Mouse (Mus musculus) MEL (cell line): ENCODE data around the gene Gm26620.
A peak's percentile ranks its signal among the peaks of the same experiment; 100 is the strongest.

Experiments used
- CTCF ChIP-seq, 3 experiments: IDR thresholded peaks in 2 of 3; conservative IDR thresholded peaks in 1 of 3; 2 replicates each; pipeline ENCODE4 v1.5.1; 2011 to 2012; ENCODE audit warnings: low read length in 3 of 3, low read depth in 2 of 3, mild to moderate bottlenecking in 2 of 3, improper control_type of control experiment in 1 of 3, inconsistent platforms in 1 of 3, mixed read lengths in 1 of 3, moderate library complexity in 1 of 3; ENCODE audit not compliant: control insufficient read depth in 1 of 3, insufficient read depth in 1 of 3, poor library complexity in 1 of 3, severe bottlenecking in 1 of 3
- EP300 ChIP-seq, 2 experiments: IDR thresholded peaks; 2 replicates each; pipeline ENCODE4 v1.6.1; 2011; ENCODE audit warnings: improper control_type of control experiment in 2 of 2, low read length in 2 of 2, low read depth in 1 of 2, mild to moderate bottlenecking in 1 of 2
- HCFC1 ChIP-seq: IDR thresholded peaks from 2 replicates; pipeline ENCODE4 v1.6.1; 2012; ENCODE audit warnings: low read depth, mild to moderate bottlenecking, inconsistent platforms, low read length, improper control_type of control experiment, moderate library complexity
- NRF1 ChIP-seq: IDR thresholded peaks from 2 replicates; pipeline ENCODE4 v1.6.1; 2014; ENCODE audit warnings: low read depth, mild to moderate bottlenecking, inconsistent platforms, low read length, improper control_type of control experiment, moderate library complexity; ENCODE audit not compliant: poor library complexity, insufficient read depth, severe bottlenecking
- POLR2A ChIP-seq, 2 experiments: IDR thresholded peaks; 2 replicates each; pipeline ENCODE4 v1.6.1; 2011 to 2012; ENCODE audit warnings: low read length in 2 of 2, mild to moderate bottlenecking in 2 of 2, control low read depth in 1 of 2, improper control_type of control experiment in 1 of 2, low read depth in 1 of 2, moderate library complexity in 1 of 2; ENCODE audit not compliant: control insufficient read depth in 1 of 2, insufficient read depth in 1 of 2, poor library complexity in 1 of 2
- POLR2AphosphoS2 ChIP-seq: IDR thresholded peaks from 2 replicates; pipeline ENCODE4 v1.6.1; 2011; ENCODE audit warnings: low read length, improper control_type of control experiment
- RAD21 ChIP-seq: IDR thresholded peaks from 2 replicates; pipeline ENCODE4 v1.6.1; 2011; ENCODE audit warnings: mild to moderate bottlenecking, low read depth, low read length, improper control_type of control experiment
- TBP ChIP-seq: IDR thresholded peaks from 2 replicates; pipeline ENCODE4 v1.8.0; 2011; ENCODE audit warnings: low read depth, low read length, improper control_type of control experiment
- TCF12 ChIP-seq: IDR thresholded peaks from 2 replicates; pipeline ENCODE4 v1.6.1; 2014; ENCODE audit warnings: low read depth, mild to moderate bottlenecking, inconsistent platforms, low read length, improper control_type of control experiment, moderate library complexity
- ZNF384 ChIP-seq: IDR thresholded peaks from 2 replicates; pipeline ENCODE4 v1.6.1; 2012; ENCODE audit warnings: low read depth, mild to moderate bottlenecking, inconsistent platforms, low read length, improper control_type of control experiment

DNA sequence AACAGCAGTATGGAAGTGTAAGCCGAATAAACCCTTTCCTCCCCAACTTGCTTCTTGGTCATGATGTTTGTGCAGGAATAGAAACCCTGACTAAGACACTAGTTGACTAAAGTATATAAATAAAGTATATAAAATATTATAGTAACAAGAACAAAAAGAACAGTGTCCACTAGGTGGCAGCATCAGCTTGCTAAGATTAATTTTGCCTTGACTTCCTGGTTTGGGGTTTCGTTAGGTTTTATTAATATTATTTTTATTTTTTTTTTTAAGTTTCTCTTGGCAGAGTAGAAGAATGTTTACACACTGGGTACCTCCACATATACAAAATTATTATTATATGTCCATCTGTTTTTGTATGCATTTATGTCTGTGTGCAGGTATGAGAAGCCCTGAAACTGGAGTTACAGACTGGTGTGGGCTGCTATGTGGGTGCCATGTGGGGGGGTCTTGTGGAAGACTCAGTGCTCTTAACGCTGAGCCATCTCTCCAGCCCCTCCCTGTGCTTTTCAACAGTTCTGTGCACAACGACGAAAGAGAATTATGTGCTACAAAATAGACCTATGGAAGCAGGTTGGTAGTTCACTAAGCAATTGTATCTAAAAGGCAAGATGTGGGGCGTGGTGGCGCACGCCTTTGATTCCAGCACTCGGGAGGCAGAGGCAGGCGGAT is 16.1 kb downstream of the Gm26620 start:
- TF ChIP-seq CTCF (IDR thresholded peaks at IDR 0.05 in 2 of 3, conservative IDR thresholded peaks at IDR 0.05 in 1 of 3; ENCODE audit: control insufficient read depth in 1 of 3, insufficient read depth in 1 of 3, low read depth in 2 of 3, low read length in 3 of 3, poor library complexity in 1 of 3, severe bottlenecking in 1 of 3) (peak in 2 of 3 experiments; percentile 49 to 64; a peak in 5 of 6 replicates), POLR2AphosphoS2 (no peak), POLR2A (IDR thresholded peaks at IDR 0.05; ENCODE audit: control insufficient read depth in 1 of 2, insufficient read depth in 1 of 2, low read depth in 1 of 2, low read length in 2 of 2, poor library complexity in 1 of 2) (no peak), TCF12 (0 out of 2 replicates have a peak, but pooled peaks have one; percentile 14), HCFC1 (no peak), ZNF384 (peak; percentile 88), NRF1 (no peak), EP300 (IDR thresholded peaks at IDR 0.05; ENCODE audit: low read depth in 1 of 2, low read length in 2 of 2) (no peak), TBP (0 out of 2 replicates have a peak, but pooled peaks have one; percentile 1), RAD21 (peak; percentile 91)
